Mouse (Mus musculus): ENCODE measurements around the gene A430078G23Rik.

DNA sequence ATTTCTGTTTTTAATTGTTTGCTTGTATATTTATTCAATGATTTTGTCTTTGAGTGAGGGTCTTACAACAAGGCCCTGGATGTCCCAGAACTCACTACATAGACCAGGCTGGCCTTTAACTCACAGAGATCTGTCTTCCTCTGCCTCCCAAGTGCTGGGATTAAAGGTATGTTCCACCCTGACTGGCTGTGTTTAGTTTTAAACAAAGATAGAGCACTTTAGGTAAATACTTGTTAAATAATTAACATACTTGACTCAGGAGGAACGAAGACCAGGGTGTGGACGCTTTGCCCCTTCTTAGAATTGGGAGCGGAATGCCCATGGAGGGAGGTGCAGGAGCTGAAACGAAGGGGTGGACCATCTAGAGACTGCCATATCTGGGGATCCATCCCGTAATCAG, 36.6 kb upstream of the A430078G23Rik start:
- TF ChIP-seq CTCF (IDR thresholded peaks at IDR 0.05; ENCODE audit: borderline replicate concordance, insufficient read depth, low read length) (no peak), POLR2A (IDR thresholded peaks at IDR 0.05; ENCODE audit: low read depth, low read length) (no peak)
